Mouse (Mus musculus) hindbrain, embryonic 11.5 days (tissue): ENCODE measurements around the gene Rbm47. TPM values are rescaled to one million over a fixed set of nuclear protein-coding genes. Genes with fewer than 3 reads are reported as not detected.

ENCODE experiments used
- ATAC-seq: fragments of 200-750 bp; cut with Nextera tagmentation; 2 replicates; pipeline ENCODE4 v1.8.0; 2017; ENCODE audit warnings: mild to moderate bottlenecking, moderate TSS enrichment, moderate library complexity; ENCODE audit not compliant: low FRiP score
- DNase-seq: peaks from one replicate; pipeline ENCODE4 v3.0.0-alpha.2; 2015; ENCODE audit warnings: low spot score
- H3K27ac ChIP-seq: fragments of 300-500 bp; sonication (generic); 2 replicates; pipeline ENCODE4 v1.5.1; 2014; ENCODE audit warnings: mild to moderate bottlenecking, low read depth, low read length
- H3K27me3 ChIP-seq: fragments of 300-500 bp; sonication (generic); 2 replicates; pipeline ENCODE4 v1.6.1; 2014; ENCODE audit warnings: mild to moderate bottlenecking, low read length, moderate library complexity, mixed read lengths; ENCODE audit not compliant: control insufficient read depth, insufficient read depth
- H3K36me3 ChIP-seq: fragments of 300-500 bp; sonication (generic); 2 replicates; pipeline ENCODE4 v1.6.1; 2014; ENCODE audit warnings: mild to moderate bottlenecking, low read length, moderate library complexity, mixed read lengths; ENCODE audit not compliant: control insufficient read depth, insufficient read depth
- H3K4me1 ChIP-seq: fragments of 300-500 bp; sonication (generic); replicated peaks from 2 replicates; pipeline ENCODE4 v1.6.1; 2014; ENCODE audit warnings: low read length, mixed read lengths; ENCODE audit not compliant: control insufficient read depth, insufficient read depth
- H3K4me2 ChIP-seq: fragments of 300-500 bp; sonication (generic); replicated peaks from 2 replicates; pipeline ENCODE4 v1.6.1; 2014; ENCODE audit warnings: mild to moderate bottlenecking, low read depth, low read length
- H3K4me3 ChIP-seq: fragments of 300-500 bp; sonication (generic); 2 replicates; pipeline ENCODE4 v1.5.1; 2014; ENCODE audit warnings: low read depth, low read length
- H3K9ac ChIP-seq: fragments of 300-500 bp; sonication (generic); 2 replicates; pipeline ENCODE4 v1.6.1; 2014; ENCODE audit warnings: low read depth, low read length
- H3K9me3 ChIP-seq: fragments of 300-500 bp; sonication (generic); 2 replicates; pipeline ENCODE4 v1.6.1; 2016; ENCODE audit warnings: low read length; ENCODE audit not compliant: control insufficient read depth
- WGBS: fragments of 180-500 bp; shearing (Covaris S2); extraction: QIAGEN DNeasy Blood & Tissue Kit; methylation state at CpG from one replicate; pipeline ENCODE4 v1.1.7; 2014; 5-methylcytosine and 5-hydroxymethylcytosine counted together
- polyA plus RNA-seq: library from polyadenylated mRNA; unstranded; fragments of >200 nt; fragmentation: Nextera tagmentation; extraction: Ambion mirVana; gene quantifications from 2 replicates; pipeline ENCODE4 v1.2.1, GENCODE M21; 2014

The Rbm47 gene
- polyA plus RNA-seq, 1 experiment from 2014 or later = 8.6 TPM

- Histone ChIP-seq H3K27me3 (no peaks in the 10 kb centered on the region), H3K9ac (no peak overlapping the region), H3K36me3 (no peaks in the 10 kb centered on the region), H3K4me1 (no peaks in the 10 kb centered on the region), H3K4me3 (no peak overlapping the region), H3K27ac (no peak overlapping the region), H3K9me3 (no peaks in the 10 kb centered on the region), H3K4me2 (no peak overlapping the region)
- DNase-seq (no peak), ATAC-seq (no peak)
- 79% methylated on average over 3 of the region's 3 CpGs for WGBS
These were observed 129.0 kb downstream of the Rbm47 start for GRCm38 (mm10) chr5:66043897-66044296.

DNA sequence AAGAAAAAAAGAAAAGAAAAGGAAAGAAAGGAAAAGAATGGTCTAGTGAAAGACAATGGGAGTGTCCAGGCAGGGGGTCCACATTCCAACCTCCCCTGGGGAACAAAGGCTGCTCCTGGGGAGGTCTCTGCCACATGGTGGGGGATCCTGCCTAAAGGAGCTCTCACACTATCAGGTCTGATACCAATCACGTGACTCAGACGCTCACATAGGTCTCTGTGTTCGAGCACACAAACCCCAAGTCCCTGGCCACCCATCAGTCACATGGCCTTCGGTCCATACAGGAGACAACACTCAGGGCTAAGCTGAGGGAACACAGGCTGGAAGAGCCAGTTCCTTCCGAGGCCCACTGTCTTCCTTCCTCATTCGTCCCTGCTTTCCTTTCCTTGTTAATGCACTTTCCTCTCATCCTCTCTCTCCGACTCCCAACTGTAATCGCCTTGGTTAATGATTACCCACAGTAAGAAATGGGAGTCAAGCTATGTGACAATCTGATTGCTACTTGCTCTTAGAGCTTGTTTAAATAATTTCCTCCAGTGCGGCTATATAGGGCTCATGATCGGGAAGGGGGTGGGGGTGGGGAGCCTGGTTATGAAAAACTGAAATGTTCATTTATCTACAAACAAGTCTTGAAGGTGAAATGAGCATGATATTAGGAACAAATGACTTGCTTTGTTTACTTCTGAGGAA is 130.1 kb downstream of the Rbm47 start:
- ATAC-seq = no peak
- no peak overlapping the region for H3K9ac ChIP-seq
- no peak for DNase-seq
- no peak overlapping the region for H3K27ac ChIP-seq
- no peak overlapping the region for H3K4me2 ChIP-seq
- no peaks in the 10 kb centered on the region for H3K36me3 ChIP-seq
- WGBS = 33% methylated on average over 10 of the region's 10 CpGs
- no peaks in the 10 kb centered on the region for H3K9me3 ChIP-seq
- H3K27me3 ChIP-seq = no peaks in the 10 kb centered on the region
- H3K4me3 ChIP-seq = no peak overlapping the region
- no peaks in the 10 kb centered on the region for H3K4me1 ChIP-seq

GRCm38 (mm10) chr5:66040744-66041279 is 132.1 kb downstream of the Rbm47 start:
- no peak overlapping the region for H3K9ac ChIP-seq
- no peaks in the 10 kb centered on the region for H3K9me3 ChIP-seq
- no peaks in the 10 kb centered on the region for H3K4me1 ChIP-seq
- H3K4me3 ChIP-seq = no peak overlapping the region
- H3K4me2 ChIP-seq = no peak overlapping the region
- DNase-seq (no peak), ATAC-seq (no peak)
- 89% methylated on average over 7 of the region's 7 CpGs for WGBS
- H3K36me3 ChIP-seq = no peaks in the 10 kb centered on the region
- H3K27ac ChIP-seq = no peak overlapping the region
- H3K27me3 ChIP-seq = no peaks in the 10 kb centered on the region

DNA sequence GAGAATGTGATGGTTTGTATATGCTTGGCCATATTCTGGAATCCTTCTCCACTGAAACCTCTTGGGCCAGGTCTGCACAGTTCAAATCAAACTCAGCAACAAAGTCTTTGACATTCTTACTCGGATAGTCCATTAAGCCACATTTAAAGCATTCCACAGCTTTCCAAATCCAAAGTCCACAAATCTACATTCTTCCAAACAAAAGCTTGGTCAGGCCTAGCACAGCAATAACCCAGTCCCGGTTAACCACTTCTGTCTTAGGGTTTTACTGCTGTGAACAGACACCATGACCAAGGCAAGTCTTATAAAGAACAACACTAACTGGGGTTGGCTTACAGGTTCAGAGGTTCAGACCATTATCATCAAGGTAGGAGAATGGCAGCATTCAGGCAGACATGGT is 133.1 kb downstream of the Rbm47 start:
- H3K4me2 ChIP-seq = no peak overlapping the region
- H3K27me3 ChIP-seq = no peaks in the 10 kb centered on the region
- ATAC-seq = no peak
- DNase-seq = no peak
- H3K9me3 ChIP-seq = no peaks in the 10 kb centered on the region
- H3K36me3 ChIP-seq = no peaks in the 10 kb centered on the region
- WGBS = 94% methylated on average over 2 of the region's 2 CpGs
- no peak overlapping the region for H3K9ac ChIP-seq
- no peak overlapping the region for H3K27ac ChIP-seq
- no peak overlapping the region for H3K4me3 ChIP-seq
- no peaks in the 10 kb centered on the region for H3K4me1 ChIP-seq

DNA sequence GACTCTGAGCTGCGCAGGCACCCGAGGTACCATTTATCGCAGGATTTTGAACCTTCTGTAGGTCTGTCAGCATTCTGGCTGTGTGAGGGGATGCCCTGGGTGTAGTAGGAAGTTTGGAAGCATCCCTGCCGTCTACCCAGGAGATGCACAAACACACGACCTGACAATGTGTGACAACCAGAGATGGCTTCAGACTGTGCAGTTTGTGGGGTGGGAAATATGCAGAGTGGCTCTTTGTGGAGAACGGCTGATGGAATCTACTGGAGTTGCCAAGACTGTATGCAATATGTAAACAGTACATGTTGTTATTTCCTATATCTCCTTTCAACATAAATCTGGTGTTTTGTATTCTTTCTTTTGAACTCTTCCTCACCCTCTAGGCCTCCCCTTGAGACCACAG is 135.9 kb downstream of the Rbm47 start:
- Histone ChIP-seq H3K4me2 (no peak overlapping the region), H3K27ac (no peak overlapping the region), H3K9ac (no peak overlapping the region), H3K4me1 (no peaks in the 10 kb centered on the region), H3K9me3 (no peaks in the 10 kb centered on the region), H3K4me3 (no peak overlapping the region), H3K27me3 (no peaks in the 10 kb centered on the region), H3K36me3 (no peaks in the 10 kb centered on the region)
- DNase-seq (no peak), ATAC-seq (no peak)
- WGBS = 70% methylated on average over 6 of the region's 6 CpGs

- H3K27me3 ChIP-seq = no peaks in the 10 kb centered on the region
- ATAC-seq (no peak), DNase-seq (no peak)
- H3K4me1 ChIP-seq = no peaks in the 10 kb centered on the region
- H3K9ac ChIP-seq = no peak overlapping the region
- 42% methylated on average over 7 of the region's 7 CpGs for WGBS
- H3K9me3 ChIP-seq = no peaks in the 10 kb centered on the region
- H3K27ac ChIP-seq = no peak overlapping the region
- H3K36me3 ChIP-seq = no peaks in the 10 kb centered on the region
- no peak overlapping the region for H3K4me2 ChIP-seq
- H3K4me3 ChIP-seq = no peak overlapping the region
These were observed 136.4 kb downstream of the Rbm47 start for GRCm38 (mm10) chr5:66036440-66037054.

GRCm38 (mm10) chr5:66034375-66035195 is 138.3 kb downstream of the Rbm47 start:
- H3K4me1 ChIP-seq = no peaks in the 10 kb centered on the region
- no peak overlapping the region for H3K4me3 ChIP-seq
- no peak for ATAC-seq
- H3K27ac ChIP-seq = no peak overlapping the region
- H3K9me3 ChIP-seq = no peaks in the 10 kb centered on the region
- no peak for DNase-seq
- no peaks in the 10 kb centered on the region for H3K27me3 ChIP-seq
- WGBS = 53% methylated on average over 14 of the region's 14 CpGs
- H3K36me3 ChIP-seq = no peaks in the 10 kb centered on the region
- H3K9ac ChIP-seq = no peak overlapping the region
- H3K4me2 ChIP-seq = no peak overlapping the region

DNA sequence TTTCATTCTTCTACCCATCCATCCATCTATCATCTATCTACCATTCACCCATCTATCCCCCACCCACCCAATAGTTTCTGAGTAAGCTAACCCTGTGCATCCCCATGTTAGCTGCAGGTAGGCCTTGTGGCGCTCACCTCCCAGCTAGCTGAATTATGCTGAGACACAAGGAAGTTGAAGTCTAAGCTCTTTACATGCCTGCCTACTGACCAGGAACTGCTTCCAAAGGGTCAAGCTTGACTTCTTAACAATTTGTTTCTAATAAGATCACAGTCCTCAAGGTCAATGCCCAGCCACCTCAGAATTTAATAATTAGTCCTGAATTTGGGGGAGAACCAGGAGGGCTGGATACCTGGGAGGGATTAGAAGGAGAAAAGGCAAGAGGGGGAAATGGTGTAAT is 140.1 kb downstream of the Rbm47 start:
- no peaks in the 10 kb centered on the region for H3K27me3 ChIP-seq
- H3K9ac ChIP-seq = no peak overlapping the region
- H3K4me3 ChIP-seq = no peak overlapping the region
- H3K36me3 ChIP-seq = no peaks in the 10 kb centered on the region
- no peak overlapping the region for H3K27ac ChIP-seq
- no peaks in the 10 kb centered on the region for H3K9me3 ChIP-seq
- H3K4me1 ChIP-seq = no peaks in the 10 kb centered on the region
- H3K4me2 ChIP-seq = no peak overlapping the region
- 89% methylated on average over 1 of the region's 1 CpGs for WGBS
- no peak for DNase-seq
- ATAC-seq = no peak
